Mouse (Mus musculus) erythroblast, embryonic 14.5 days (primary cell): ENCODE data around the gene Pphln1.

Experiments
- GATA1 ChIP-seq: IDR thresholded peaks from 2 replicates; pipeline ENCODE4 v1.6.1; 2012; ENCODE audit warnings: low read length, inconsistent platforms, mixed read lengths
- TAL1 ChIP-seq: IDR thresholded peaks from 3 replicates; pipeline ENCODE4 v1.6.1; 2012; ENCODE audit warnings: low read length, inconsistent platforms, mixed read lengths

DNA sequence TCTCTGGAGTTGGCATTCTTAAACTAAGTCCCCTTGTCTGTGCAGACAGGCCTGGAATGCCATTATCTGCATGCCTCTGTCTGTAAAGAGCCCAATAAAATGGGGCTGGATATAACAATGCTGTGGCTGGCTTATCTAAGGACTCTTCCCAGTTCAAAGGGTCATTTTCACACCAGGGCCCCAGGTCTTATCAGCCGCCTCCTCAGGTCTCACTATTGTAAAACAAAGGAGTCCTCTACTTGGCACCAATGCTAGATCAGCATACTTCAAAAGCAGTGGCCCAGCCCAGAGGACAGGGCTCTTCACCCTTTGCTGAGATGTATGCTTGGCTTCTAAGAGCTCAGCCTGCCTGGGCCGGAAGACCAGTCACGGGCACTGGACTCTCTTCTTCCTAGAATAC lies 141.3 kb downstream of the Pphln1 start:
- TF ChIP-seq GATA1 (no peak), TAL1 (no peak)
